Mouse (Mus musculus) right cerebral cortex, adult 2 months (tissue): ENCODE measurements around the gene Nrip3.

ENCODE experiments used
- DNase-seq, 2 experiments: peaks; one replicate each; pipeline ENCODE4 v3.0.0; 2021 to 2022; ENCODE audit warnings: low spot score in 2 of 2

The Nrip3 gene

GRCm38 (mm10) chr7:109768699-109769383 is 13.0 kb downstream of the Nrip3 start:
- DNase-seq, result no peak

- DNase-seq, result no peak
Observed at GRCm38 (mm10) chr7:109767575-109768350, 14.1 kb downstream of the Nrip3 start.

DNA sequence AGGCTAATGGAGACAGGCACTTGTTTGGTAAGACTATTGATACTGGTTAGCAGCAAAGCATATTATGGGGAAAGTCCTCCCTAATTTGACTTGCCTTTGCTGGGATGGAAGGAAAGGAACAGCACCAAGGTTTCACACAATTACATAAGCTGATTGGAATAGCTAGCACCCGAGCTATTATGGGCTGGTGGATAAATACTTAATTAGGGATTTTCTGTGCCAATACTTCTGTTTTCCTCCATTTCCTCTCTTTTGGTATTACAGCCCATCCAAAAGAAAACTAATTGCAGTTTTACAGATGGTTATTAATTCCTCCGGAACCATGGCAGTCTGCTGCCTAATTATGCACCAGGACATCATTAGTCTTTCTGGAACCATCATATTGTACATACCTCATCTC is 17.8 kb downstream of the Nrip3 start:
- no peak for DNase-seq

DNA sequence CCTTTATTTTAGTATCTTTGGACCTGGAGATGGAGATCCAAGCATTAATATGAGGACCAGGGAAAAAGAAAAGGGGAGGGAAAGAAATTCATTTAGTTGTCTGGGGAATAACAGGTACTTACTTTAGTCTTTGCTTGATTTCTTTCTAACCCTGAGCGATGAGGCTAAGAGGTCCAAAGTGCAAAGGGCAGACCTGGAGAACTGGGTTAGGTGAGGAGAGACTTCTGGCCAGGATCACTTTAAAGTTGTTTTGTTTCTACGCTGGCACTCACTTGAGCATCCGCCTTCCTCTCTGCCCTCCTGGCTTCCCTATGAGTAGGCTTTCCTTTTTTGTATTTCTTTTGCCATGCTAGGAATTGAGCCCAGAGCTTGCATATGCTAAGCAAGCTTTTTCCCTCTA is 25.5 kb downstream of the Nrip3 start:
- DNase-seq, result no peak

DNA sequence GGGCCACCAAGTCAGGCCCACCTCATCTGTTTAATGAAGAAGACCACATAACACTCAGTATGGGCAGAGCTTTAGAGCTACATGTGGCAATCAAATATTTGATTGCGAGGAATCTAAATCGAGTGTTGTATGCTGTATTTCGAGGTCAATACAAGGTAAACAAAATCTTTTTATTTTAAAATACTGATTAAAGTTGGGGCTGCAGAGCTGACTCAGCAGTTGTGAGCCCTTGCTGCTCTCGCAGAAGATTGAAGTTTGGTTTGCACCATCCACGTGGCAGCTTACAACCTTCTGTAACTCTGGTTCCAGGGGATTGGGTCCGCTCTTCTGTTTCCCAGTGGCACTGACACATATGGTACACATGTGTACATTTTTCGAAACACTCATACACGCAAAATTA is 27.8 kb downstream of the Nrip3 start:
- no peak for DNase-seq

DNA sequence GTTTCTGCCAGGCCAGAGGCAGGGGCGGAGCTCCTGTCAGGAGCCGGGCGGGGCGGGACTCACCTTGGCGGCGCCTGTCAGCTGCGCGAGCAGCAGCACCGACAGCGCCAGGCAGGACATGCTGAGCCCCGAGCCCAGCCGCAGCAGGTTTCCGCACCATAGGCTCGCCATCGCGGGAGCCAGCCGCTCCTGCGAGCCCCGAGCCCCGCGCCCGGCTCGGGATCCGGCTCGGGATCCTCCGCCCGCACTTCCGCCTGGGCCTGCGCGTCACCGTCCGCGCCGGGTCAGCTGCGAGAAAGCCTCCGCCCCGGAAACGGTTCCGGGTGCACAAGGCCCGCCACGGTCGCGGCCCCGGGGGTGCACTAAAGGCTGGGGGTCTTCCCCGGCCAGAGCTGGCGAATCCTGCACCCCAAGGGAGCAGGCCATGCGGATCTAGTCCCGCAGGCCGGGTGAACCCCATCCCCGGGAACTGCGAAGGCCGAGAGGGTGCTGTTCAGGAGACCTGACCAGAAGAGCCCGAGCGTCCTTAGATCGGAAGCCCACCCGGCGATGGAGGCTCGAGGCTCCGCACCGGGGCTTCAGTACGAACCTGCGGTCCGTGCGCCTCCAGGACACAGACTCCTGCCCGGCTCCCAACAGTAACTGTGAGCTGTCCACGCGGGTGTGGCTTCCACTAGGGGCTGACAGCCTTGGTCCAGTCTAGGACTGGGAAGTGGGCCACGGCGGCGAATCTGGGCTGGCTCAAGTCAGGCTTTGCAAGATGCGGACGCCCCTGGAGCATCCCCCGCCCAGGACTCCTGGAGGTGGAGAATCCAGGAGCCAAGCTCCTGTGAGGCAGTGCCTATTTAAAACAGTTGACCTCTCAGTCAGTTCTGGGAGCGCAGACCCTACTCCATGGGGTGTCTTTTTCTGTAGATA is 29.6 kb downstream of the Nrip3 start, which contains the start of gene Tmem9b:
Tmem9b (minus strand) TSS at position 868 of the 918 bp plus-strand sequence.
- peak; percentile 77 to 90 for DNase-seq

DNA sequence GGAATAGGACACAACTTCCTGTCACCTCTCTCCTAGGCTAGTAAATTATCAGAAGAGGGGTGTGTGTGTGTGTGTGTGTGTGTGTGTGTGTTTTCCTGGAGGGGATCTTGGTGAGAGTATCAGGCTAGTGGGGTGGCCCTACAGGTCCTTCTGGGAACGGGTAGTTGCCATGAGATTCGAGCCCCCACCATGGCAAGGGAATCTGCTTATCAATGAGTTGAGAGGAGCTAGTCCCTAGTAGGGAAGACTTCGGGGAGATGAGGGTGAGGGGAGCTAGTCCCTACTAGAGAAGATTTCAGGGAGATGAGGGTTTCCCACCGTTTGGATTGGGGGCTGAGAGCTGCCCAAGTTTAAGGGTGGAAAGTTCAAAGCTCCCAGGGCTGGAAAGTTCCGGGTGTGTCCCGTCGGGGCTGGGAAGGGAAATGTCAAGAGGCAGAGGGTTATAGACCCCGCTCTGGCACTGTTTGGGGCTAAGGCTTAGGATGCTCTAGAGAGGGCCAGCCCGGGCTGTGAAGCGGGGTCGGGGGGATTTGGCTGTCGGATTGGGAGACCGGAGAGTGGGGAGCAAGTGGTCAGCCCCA is 30.3 kb downstream of the Nrip3 start:
- DNase-seq, result no peak

GRCm38 (mm10) chr7:109747747-109748146 is 34.1 kb downstream of the Nrip3 start:
- DNase-seq, result no peak

DNA sequence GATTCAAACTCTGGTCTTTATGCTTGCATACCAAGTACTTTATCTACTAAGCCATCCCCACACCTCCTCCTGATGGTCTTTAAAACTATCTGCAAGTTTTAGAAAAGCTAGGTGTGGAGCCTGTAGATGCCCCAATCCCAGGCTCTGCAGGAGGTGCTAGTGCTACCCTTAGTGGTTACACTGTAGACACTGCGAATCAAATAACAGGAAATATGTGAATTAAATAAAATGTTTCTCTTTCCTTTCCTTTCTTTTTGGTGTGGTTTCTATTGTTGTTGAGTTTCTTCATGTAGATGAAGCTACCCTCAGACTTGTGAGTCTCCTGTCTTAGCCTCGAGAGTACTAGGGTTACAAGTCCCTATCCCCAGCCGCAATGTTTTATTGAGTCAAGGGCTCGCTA is 40.1 kb downstream of the Nrip3 start:
- no peak for DNase-seq

- no peak for DNase-seq
Observed at GRCm38 (mm10) chr7:109741060-109741459, 40.8 kb downstream of the Nrip3 start.

GRCm38 (mm10) chr7:109739822-109740370 is 41.9 kb downstream of the Nrip3 start:
- DNase-seq, result no peak

GRCm38 (mm10) chr7:109734806-109735205 is 47.0 kb downstream of the Nrip3 start:
- DNase-seq, result no peak

- DNase-seq, result no peak
Observed at GRCm38 (mm10) chr7:109731626-109732025, 50.2 kb downstream of the Nrip3 start, which contains the start of gene Ascl3. Gene Ascl3 (minus strand): TSS chr7:109731726.

- DNase-seq, result no peak
Observed at GRCm38 (mm10) chr7:109723697-109724096, 58.1 kb downstream of the Nrip3 start, which contains the start of gene BC051019. Gene BC051019 (minus strand): TSS chr7:109723850.

GRCm38 (mm10) chr7:109723114-109723513 is 58.7 kb downstream of the Nrip3 start:
- no peak for DNase-seq

GRCm38 (mm10) chr7:109722618-109723017 is 59.2 kb downstream of the Nrip3 start:
- no peak for DNase-seq

GRCm38 (mm10) chr7:109719286-109719685 is 62.5 kb downstream of the Nrip3 start:
- peak; percentile 49 to 58 for DNase-seq

DNA sequence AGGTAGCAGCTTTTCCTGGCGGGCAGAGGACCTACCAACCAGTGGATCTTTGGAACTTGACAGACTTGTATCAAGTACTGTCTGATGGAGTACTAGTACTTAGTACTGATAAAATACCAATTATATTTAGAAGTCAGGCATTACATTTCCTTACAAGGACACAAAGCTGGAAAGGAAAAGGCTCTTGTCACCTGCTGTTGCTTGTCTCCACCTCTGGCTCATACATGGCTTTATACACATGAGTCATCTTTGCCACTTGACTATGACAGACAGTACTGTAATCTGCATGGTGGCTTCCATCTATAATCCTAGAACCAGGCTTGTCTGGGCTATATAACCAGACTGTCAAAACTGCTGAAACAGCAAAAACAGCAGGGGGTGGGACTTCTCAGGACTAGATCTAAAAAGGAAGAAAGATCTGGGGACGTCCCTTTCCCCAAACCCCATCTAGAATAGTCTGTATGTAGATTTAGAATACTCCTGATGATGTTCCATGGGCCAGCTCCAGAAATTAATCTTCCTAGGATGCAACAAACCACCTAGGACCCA is 68.3 kb downstream of the Nrip3 start:
- no peak for DNase-seq

DNA sequence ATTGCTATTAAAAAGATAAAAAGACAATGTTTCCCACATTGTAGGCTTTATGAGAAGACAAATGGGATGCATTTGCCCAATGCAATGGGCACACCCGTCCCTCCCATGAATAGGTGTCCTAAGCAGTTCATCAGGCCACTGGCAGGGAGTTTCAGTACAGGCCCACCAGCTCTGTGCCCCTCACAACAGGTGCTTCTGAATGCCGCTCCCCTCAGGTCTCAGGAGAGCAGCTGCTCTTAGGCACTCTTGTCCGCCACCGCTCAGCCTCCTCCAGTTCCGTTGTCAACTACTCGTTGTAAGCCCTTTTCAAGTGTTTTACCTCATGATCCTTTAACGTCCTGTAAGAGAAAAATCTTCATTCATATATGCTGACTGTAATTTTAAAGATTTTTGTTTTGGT is 69.6 kb downstream of the Nrip3 start:
- no peak for DNase-seq

- no peak for DNase-seq
Observed at GRCm38 (mm10) chr7:109710069-109710468, 71.8 kb downstream of the Nrip3 start.

- no peak for DNase-seq
Observed at GRCm38 (mm10) chr7:109708961-109709382, 72.9 kb downstream of the Nrip3 start.
